Mouse (Mus musculus) cortical plate, adult 2 months (tissue): ENCODE results near the gene Paqr5.

Source experiments
- CTCF ChIP-seq: fragments of 200-500 bp; IDR thresholded peaks from 2 replicates; pipeline ENCODE4 v1.5.1; 2011; ENCODE audit warnings: mild to moderate bottlenecking, control low read depth, low read length; ENCODE audit not compliant: insufficient read depth; ENCODE audit errors: extremely low read depth
- POLR2A ChIP-seq: fragments of 200-500 bp; IDR thresholded peaks from 2 replicates; pipeline ENCODE4 v1.6.1; 2011; ENCODE audit warnings: mild to moderate bottlenecking, low read length, control low read depth; ENCODE audit not compliant: insufficient read depth; ENCODE audit errors: extremely low read depth

GRCm38 (mm10) chr9:61905576-61905975 lies 121.1 kb downstream of the Paqr5 start:
- TF ChIP-seq POLR2A (no peak), CTCF (no peak)
